Mouse (Mus musculus): ENCODE data around the gene Gpd2. TPM values are rescaled to one million over a fixed set of nuclear protein-coding genes. Genes with fewer than 3 reads are reported as not detected.
A peak's percentile ranks its signal among the peaks of the same experiment; 100 is the strongest.

Gpd2 gene
- polyA plus RNA-seq, 1 experiment from 2014 or later = 13.4 TPM

DNA sequence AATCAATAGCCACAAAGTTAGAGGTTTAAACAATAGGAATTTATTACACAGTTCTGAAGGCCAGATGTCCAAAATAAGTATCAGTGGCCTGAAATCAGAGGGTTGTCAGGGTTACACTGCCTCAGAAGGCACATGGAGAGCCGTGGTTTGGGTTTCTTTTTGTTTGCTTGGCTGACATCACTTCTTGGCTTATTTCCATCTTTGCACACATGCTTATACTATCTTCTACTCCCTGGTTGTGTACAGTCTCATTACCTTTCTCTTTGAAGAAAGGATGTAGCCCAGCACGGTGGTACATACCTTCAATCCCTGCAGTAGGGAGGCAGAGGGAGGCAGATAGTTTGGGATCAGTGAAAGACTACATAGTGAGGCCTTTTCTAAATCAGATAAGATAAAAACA, 12.2 kb upstream of the Gpd2 start:
- H3K27me3 ChIP-seq (ENCODE audit: control insufficient read depth, insufficient read depth, low read length) = no peaks in the 10 kb centered on the region
- 32% methylated on average over 2 of the region's 2 CpGs for WGBS
- ATAC-seq (replicated peaks; ENCODE audit: extremely low read depth, insufficient read depth, low FRiP score) = no peak
- H3K4me1 ChIP-seq (ENCODE audit: control insufficient read depth, insufficient read depth, low read length) = no peaks in the 10 kb centered on the region; the same call in 1 of the 2 replicates
- no peak overlapping the region for H3K4me2 ChIP-seq (ENCODE audit: low read depth, low read length)
- no peak overlapping the region for H3K9ac ChIP-seq (ENCODE audit: low read length)
- no peaks in the 10 kb centered on the region for H3K36me3 ChIP-seq (ENCODE audit: control insufficient read depth, insufficient read depth)
- H3K27ac ChIP-seq (ENCODE audit: low read length) = no peak overlapping the region
- no peak overlapping the region for H3K4me3 ChIP-seq (ENCODE audit: low read length)
- H3K9me3 ChIP-seq (replicated peaks; ENCODE audit: control insufficient read depth, low read length) = no peaks in the 10 kb centered on the region

DNA sequence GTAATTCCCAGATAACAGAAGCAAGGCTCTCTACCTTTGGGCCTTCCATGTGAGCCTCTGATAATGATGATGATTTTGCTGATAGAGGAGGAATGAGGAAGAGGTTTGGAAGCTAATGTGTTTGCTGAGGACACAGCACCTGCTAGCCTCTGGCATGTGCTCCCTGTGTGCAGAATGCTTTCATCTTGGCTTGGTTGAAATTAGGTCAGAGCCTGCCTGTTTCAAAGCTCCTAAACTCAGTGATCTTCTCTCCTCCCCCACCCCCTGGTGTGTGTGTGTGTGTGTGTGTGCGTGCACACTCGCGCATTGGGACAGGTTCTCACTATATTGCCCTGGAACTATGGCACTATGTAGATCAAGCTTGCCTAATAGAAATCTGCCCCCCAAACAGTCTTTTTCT, 10.0 kb upstream of the Gpd2 start:
- no peaks in the 10 kb centered on the region for H3K9me3 ChIP-seq (replicated peaks; ENCODE audit: control insufficient read depth, low read length)
- no peaks in the 10 kb centered on the region for H3K36me3 ChIP-seq (ENCODE audit: control insufficient read depth, insufficient read depth)
- no peak overlapping the region for H3K27ac ChIP-seq (ENCODE audit: low read length)
- H3K4me1 ChIP-seq (ENCODE audit: control insufficient read depth, insufficient read depth, low read length) = no peaks in the 10 kb centered on the region; the same call in 1 of the 2 replicates
- no peak overlapping the region for H3K4me2 ChIP-seq (ENCODE audit: low read depth, low read length)
- no peak; the same call in 1 of the 2 replicates for ATAC-seq (replicated peaks; ENCODE audit: extremely low read depth, insufficient read depth, low FRiP score)
- 92% methylated on average over 3 of the region's 3 CpGs for WGBS
- H3K4me3 ChIP-seq (ENCODE audit: low read length) = no peak overlapping the region
- H3K27me3 ChIP-seq (ENCODE audit: control insufficient read depth, insufficient read depth, low read length) = no peaks in the 10 kb centered on the region
- no peak overlapping the region for H3K9ac ChIP-seq (ENCODE audit: low read length)

DNA sequence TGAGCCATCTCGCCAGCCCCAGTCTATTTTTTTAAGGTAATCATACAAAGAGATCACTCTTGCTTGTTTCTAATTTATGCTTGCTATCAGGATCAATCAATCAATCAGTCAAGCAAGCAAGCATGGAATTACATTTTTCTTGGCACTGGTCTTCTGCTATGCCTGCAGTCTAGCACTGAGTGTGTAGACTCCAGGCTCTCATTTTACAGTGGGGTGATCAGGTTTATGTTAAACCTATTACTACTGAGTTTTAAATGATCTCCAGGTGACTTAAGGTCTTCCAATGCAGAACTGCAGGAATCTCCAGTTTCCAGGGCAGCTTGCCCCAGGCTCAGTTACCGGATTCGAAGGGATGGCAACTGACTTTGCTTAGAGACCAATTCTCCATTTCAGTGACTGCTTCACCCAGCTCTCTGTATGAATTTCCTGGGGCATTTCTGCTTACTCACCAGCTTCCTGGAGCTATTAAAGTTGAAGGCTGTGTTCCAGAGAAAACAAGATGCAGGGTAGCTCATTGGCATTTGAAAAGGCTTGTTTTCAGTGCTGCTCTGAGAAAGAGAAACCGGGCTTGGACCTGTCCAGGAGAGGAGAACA, 7.7 kb upstream of the Gpd2 start:
- H3K9me3 ChIP-seq (replicated peaks; ENCODE audit: control insufficient read depth, low read length) = no peaks in the 10 kb centered on the region
- H3K4me2 ChIP-seq (ENCODE audit: low read depth, low read length) = no peak overlapping the region
- no peak overlapping the region for H3K27ac ChIP-seq (ENCODE audit: low read length)
- H3K36me3 ChIP-seq (ENCODE audit: control insufficient read depth, insufficient read depth) = no peaks in the 10 kb centered on the region
- H3K9ac ChIP-seq (ENCODE audit: low read length) = no peak overlapping the region
- H3K4me3 ChIP-seq (ENCODE audit: low read length) = no peak overlapping the region
- no peaks in the 10 kb centered on the region for H3K27me3 ChIP-seq (ENCODE audit: control insufficient read depth, insufficient read depth, low read length)
- ATAC-seq (replicated peaks; ENCODE audit: extremely low read depth, insufficient read depth, low FRiP score) = no peak
- no peaks in the 10 kb centered on the region; the same call in 1 of the 2 replicates for H3K4me1 ChIP-seq (ENCODE audit: control insufficient read depth, insufficient read depth, low read length)
- 63% methylated on average over 4 of the region's 4 CpGs for WGBS

DNA sequence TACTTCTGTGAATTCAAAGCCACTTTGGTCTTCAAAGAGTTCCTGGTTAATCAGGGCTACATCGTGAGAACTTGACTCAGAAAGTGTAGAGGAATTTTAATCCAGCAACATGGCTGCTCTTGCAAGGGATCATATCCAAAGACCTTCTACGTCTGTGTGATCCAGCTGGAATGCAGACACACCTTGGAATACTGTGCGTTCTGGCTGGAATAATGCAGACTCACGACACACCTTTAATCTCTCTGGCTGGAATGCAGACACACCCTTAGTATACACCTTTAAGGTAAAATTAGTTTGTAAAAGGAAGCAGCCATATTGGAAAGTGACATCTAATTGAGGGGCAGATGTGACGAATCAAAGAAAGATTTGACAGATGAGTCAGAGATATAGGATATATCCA, 6.0 kb upstream of the Gpd2 start:
- no peak for ATAC-seq (replicated peaks; ENCODE audit: extremely low read depth, insufficient read depth, low FRiP score)
- no peak overlapping the region for H3K9ac ChIP-seq (ENCODE audit: low read length)
- 73% methylated on average over 5 of the region's 5 CpGs for WGBS
- no peaks in the 10 kb centered on the region for H3K9me3 ChIP-seq (replicated peaks; ENCODE audit: control insufficient read depth, low read length)
- H3K27ac ChIP-seq (ENCODE audit: low read length) = no peak overlapping the region
- no peak overlapping the region for H3K4me2 ChIP-seq (ENCODE audit: low read depth, low read length)
- no peak overlapping the region for H3K4me3 ChIP-seq (ENCODE audit: low read length)
- no peaks in the 10 kb centered on the region for H3K36me3 ChIP-seq (ENCODE audit: control insufficient read depth, insufficient read depth)
- H3K4me1 ChIP-seq (ENCODE audit: control insufficient read depth, insufficient read depth, low read length) = no peaks in the 10 kb centered on the region
- H3K27me3 ChIP-seq (ENCODE audit: control insufficient read depth, insufficient read depth, low read length) = no peaks in the 10 kb centered on the region

DNA sequence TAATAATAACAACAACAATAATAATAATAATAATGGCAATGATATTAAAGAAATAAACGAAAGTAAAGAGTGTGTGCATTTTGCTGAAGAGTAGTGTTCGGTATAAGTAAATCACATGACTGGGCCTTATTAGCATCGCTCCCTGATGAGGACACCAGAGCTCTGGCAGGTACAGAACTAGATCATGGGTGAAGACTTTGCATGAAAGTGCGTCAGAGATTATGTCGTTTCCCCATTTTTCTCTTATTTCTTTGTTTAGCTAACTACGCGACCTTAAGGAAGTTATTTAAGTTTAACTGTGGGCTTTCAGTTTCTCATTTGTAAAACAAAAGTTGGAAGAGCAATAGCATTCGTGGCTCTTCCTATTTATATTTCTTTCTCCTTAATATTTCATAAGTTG, 5.1 kb upstream of the Gpd2 start:
- Histone ChIP-seq H3K27me3 (ENCODE audit: control insufficient read depth, insufficient read depth, low read length) (no peaks in the 10 kb centered on the region), H3K36me3 (ENCODE audit: control insufficient read depth, insufficient read depth) (no peaks in the 10 kb centered on the region), H3K9me3 (replicated peaks; ENCODE audit: control insufficient read depth, low read length) (no peaks in the 10 kb centered on the region), H3K27ac (ENCODE audit: low read length) (no peak overlapping the region), H3K4me1 (ENCODE audit: control insufficient read depth, insufficient read depth, low read length) (no peaks in the 10 kb centered on the region), H3K4me2 (ENCODE audit: low read depth, low read length) (no peak overlapping the region), H3K9ac (ENCODE audit: low read length) (no peak overlapping the region), H3K4me3 (ENCODE audit: low read length) (no peak overlapping the region)
- WGBS = 87% methylated on average over 8 of the region's 8 CpGs
- ATAC-seq (replicated peaks; ENCODE audit: extremely low read depth, insufficient read depth, low FRiP score) = no peak

DNA sequence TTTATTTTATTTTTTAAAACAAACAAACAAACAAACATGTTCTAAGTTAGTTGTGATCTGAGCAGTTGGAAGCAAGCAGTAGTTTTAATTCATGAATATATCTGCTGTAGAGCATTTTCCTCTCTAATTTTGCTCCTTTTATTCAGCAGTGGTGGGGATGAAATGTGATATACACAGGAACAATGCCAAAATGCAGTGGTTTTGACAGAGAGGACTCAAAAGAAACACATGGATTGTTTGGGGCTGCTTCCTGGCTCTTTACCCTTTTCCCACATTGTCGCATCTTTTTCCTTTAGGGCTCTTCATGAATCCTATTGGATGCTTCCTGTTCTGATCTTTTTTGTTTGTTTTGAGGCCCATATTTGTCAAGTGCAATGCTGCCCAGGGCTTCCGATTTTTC, 1.2 kb upstream of the Gpd2 start:
- ATAC-seq (replicated peaks; ENCODE audit: extremely low read depth, insufficient read depth, low FRiP score) = no peak
- Histone ChIP-seq H3K27ac (ENCODE audit: low read length) (no peak overlapping the region), H3K27me3 (ENCODE audit: control insufficient read depth, insufficient read depth, low read length) (no peaks in the 10 kb centered on the region), H3K4me3 (ENCODE audit: low read length) (no peak overlapping the region), H3K4me1 (ENCODE audit: control insufficient read depth, insufficient read depth, low read length) (peaks cover 2% of the 10 kb centered on the region; the same call in 1 of the 2 replicates), H3K4me2 (ENCODE audit: low read depth, low read length) (no peak overlapping the region), H3K9ac (ENCODE audit: low read length) (no peak overlapping the region), H3K36me3 (ENCODE audit: control insufficient read depth, insufficient read depth) (no peaks in the 10 kb centered on the region), H3K9me3 (replicated peaks; ENCODE audit: control insufficient read depth, low read length) (no peaks in the 10 kb centered on the region)
- WGBS = 74% methylated on average over 2 of the region's 2 CpGs

DNA sequence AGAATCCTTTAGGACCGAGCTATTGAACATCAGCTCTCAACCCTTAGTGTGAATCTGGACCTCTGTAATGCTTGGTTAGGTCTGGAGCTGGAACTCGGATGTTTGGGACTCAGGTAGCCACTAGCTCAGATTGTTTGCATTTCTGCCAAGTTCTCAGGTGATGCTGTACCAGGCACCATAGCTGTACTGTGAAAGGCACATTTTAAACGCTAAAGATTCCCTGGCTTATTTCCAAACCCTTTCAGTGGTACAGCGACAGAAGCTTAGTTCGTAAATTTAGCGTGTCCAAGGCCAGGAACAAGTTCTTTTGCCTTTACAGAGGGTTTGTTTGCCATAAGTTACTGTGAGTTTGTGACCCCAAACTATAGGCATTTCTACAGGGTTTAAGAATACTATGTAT, 409 bp upstream of the Gpd2 start:
- peak overlapping the region; percentile 95 for H3K9ac ChIP-seq (ENCODE audit: low read length)
- H3K27ac ChIP-seq (ENCODE audit: low read length) = no peak overlapping the region
- H3K4me2 ChIP-seq (ENCODE audit: low read depth, low read length) = peak overlapping the region; percentile 91
- no peaks in the 10 kb centered on the region for H3K27me3 ChIP-seq (ENCODE audit: control insufficient read depth, insufficient read depth, low read length)
- ATAC-seq (replicated peaks; ENCODE audit: extremely low read depth, insufficient read depth, low FRiP score) = no peak
- peak overlapping the region; percentile 91; the same call in 1 of the 2 replicates for H3K4me3 ChIP-seq (ENCODE audit: low read length)
- peaks cover 2% of the 10 kb centered on the region; the same call in 1 of the 2 replicates for H3K4me1 ChIP-seq (ENCODE audit: control insufficient read depth, insufficient read depth, low read length)
- 38% methylated on average over 6 of the region's 6 CpGs for WGBS
- H3K36me3 ChIP-seq (ENCODE audit: control insufficient read depth, insufficient read depth) = no peaks in the 10 kb centered on the region
- H3K9me3 ChIP-seq (replicated peaks; ENCODE audit: control insufficient read depth, low read length) = no peaks in the 10 kb centered on the region

DNA sequence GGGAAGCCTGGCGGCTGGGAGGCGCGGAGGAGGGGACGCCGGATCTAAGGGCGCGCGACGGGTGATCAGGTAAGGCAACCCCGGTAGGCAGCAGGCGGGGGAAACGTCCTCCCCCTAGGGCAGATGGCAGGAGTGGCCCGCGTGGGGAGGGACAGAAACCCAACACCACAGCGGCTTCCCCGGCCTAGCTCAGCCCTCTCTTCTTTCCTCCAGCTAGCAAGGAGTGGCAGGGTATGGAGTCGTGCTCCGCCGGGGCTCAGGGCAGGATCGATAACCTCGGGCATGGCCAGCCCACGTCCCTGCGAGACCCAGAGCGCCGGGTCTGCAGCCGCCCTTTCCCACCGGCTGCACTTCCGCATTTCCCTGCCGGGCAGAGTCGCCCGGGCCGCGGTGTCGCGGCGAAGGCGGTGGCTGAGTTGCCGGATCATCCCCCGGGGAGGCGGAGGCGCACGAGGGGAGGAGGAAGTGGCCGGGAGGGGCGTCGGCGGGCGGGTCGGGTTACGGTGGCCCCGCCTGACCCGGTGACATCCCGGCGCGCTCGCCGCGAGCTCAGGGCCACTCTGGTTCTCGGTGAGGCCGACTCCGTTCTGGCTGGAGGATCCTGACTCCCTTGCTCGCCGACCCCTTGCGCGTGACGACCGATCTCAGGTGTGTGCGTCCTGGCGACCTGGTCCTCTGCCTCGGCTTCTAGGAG, 632 bp downstream of the Gpd2 start:
- no peaks in the 10 kb centered on the region for H3K36me3 ChIP-seq (ENCODE audit: control insufficient read depth, insufficient read depth)
- peaks cover 2% of the 10 kb centered on the region; the same call in 1 of the 2 replicates for H3K4me1 ChIP-seq (ENCODE audit: control insufficient read depth, insufficient read depth, low read length)
- peak overlapping the region; percentile 91 for H3K4me2 ChIP-seq (ENCODE audit: low read depth, low read length)
- no peaks in the 10 kb centered on the region for H3K27me3 ChIP-seq (ENCODE audit: control insufficient read depth, insufficient read depth, low read length)
- H3K27ac ChIP-seq (ENCODE audit: low read length) = peak overlapping the region; percentile 84
- peak; percentile 91 for ATAC-seq (replicated peaks; ENCODE audit: extremely low read depth, insufficient read depth, low FRiP score)
- H3K9ac ChIP-seq (ENCODE audit: low read length) = peak overlapping the region; percentile 95
- peak overlapping the region; percentile 91 for H3K4me3 ChIP-seq (ENCODE audit: low read length)
- no peaks in the 10 kb centered on the region for H3K9me3 ChIP-seq (replicated peaks; ENCODE audit: control insufficient read depth, low read length)
- WGBS = under 1% methylated on average over 67 of the region's 69 CpGs

DNA sequence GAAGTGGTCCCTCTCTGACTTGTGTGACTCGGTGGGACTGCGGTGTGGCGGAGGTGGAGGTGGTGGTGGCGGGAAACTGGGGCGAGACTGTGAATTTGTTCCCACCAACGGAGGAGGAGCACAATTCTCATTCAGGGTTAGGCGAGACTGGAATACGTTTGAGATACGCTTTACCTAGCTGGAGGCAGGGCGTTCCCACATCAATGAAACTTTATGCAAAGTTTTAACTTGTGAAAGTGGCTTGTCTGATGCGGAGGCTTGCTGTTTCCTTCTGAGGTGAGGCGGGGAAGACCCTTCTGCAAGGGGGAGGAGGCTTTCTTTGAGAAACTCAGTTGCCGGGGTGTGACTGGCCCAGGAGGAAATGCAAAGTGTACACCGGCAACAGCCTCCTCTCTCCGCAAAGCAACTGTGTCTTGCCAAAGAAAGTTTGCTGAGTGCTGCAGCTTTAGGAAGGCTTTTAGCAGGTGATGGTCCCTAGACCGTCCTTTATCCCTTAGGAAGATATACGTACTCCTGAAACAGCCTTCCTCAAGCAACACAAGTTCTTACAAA, 1.3 kb downstream of the Gpd2 start:
- H3K9ac ChIP-seq (ENCODE audit: low read length) = peak overlapping the region; percentile 95
- 5% methylated on average over 17 of the region's 17 CpGs for WGBS
- peaks cover 2% of the 10 kb centered on the region; the same call in 1 of the 2 replicates for H3K4me1 ChIP-seq (ENCODE audit: control insufficient read depth, insufficient read depth, low read length)
- peak; percentile 55 for ATAC-seq (replicated peaks; ENCODE audit: extremely low read depth, insufficient read depth, low FRiP score)
- H3K4me3 ChIP-seq (ENCODE audit: low read length) = peak overlapping the region; percentile 91
- no peaks in the 10 kb centered on the region for H3K27me3 ChIP-seq (ENCODE audit: control insufficient read depth, insufficient read depth, low read length)
- H3K27ac ChIP-seq (ENCODE audit: low read length) = peak overlapping the region; percentile 84
- no peaks in the 10 kb centered on the region for H3K36me3 ChIP-seq (ENCODE audit: control insufficient read depth, insufficient read depth)
- H3K4me2 ChIP-seq (ENCODE audit: low read depth, low read length) = peak overlapping the region; percentile 91
- H3K9me3 ChIP-seq (replicated peaks; ENCODE audit: control insufficient read depth, low read length) = no peaks in the 10 kb centered on the region

Measured in heart, embryonic 16.5 days (tissue).